Mouse (Mus musculus): ENCODE measurements around the gene Gm20869.
"Not testable (repeated sequence)": the region's sequence is repeated elsewhere in the genome, so short reads cannot be mapped to it uniquely, and the experiment has no call there.

DNA sequence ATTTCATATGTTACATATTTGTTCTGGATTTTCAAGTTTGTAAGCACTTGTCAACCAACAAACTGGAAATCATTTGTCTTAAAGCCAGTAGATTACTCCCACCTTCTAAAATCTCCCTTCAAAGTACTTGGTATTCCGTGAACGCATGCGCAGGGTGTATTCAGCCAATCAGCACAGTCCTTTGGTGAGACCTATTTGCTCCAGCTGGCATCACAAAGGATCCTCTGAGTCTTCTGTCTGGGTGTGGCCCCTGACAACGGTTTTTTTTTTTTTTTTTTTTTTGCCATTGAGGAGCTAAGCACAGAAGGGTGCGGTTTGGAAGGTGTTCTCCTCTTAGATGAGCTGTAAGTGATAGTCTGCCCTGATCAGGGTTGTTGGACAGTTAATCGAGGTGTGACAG, at the start of gene Gm20869:
- TF ChIP-seq CTCF (IDR thresholded peaks at IDR 0.05; ENCODE audit: low read depth); EP300 (optimal IDR thresholded peaks at IDR 0.05): not testable (repeated sequence)

All from stomach, postnatal 0 days (tissue).